Mouse (Mus musculus) intestine, embryonic 16.5 days (tissue): ENCODE results near the gene Adk. TPM values are rescaled to one million over a fixed set of nuclear protein-coding genes. Genes with fewer than 3 reads are reported as not detected.

ENCODE experiments used
- ATAC-seq: fragments of 200-750 bp; cut with Nextera tagmentation; 2 replicates; pipeline ENCODE4 v1.8.0; 2017; ENCODE audit warnings: moderate TSS enrichment, moderate library complexity
- H3K27ac ChIP-seq: fragments of 300-500 bp; sonication (generic); 2 replicates; pipeline ENCODE4 v1.5.1; 2014; ENCODE audit warnings: mild to moderate bottlenecking, low read length
- H3K27me3 ChIP-seq: fragments of 300-500 bp; sonication (generic); replicated peaks from 2 replicates; pipeline ENCODE4 v1.6.1; 2014; ENCODE audit warnings: low read length, control low read depth, mixed read lengths; ENCODE audit not compliant: control insufficient read depth, insufficient read depth
- H3K36me3 ChIP-seq: fragments of 300-500 bp; sonication (generic); 2 replicates; pipeline ENCODE4 v1.6.1; 2014; ENCODE audit warnings: low read length, control low read depth; ENCODE audit not compliant: control insufficient read depth, insufficient read depth
- H3K4me1 ChIP-seq: fragments of 300-500 bp; sonication (generic); 2 replicates; pipeline ENCODE4 v1.6.1; 2014; ENCODE audit warnings: low read length, control low read depth, mixed read lengths; ENCODE audit not compliant: control insufficient read depth, insufficient read depth
- H3K4me2 ChIP-seq: fragments of 300-500 bp; sonication (generic); 2 replicates; pipeline ENCODE4 v1.6.1; 2014; ENCODE audit warnings: low read depth, low read length, control low read depth
- H3K4me3 ChIP-seq: fragments of 300-500 bp; sonication (generic); 2 replicates; pipeline ENCODE4 v1.5.1; 2014; ENCODE audit warnings: mild to moderate bottlenecking, low read length
- H3K9ac ChIP-seq: fragments of 300-500 bp; sonication (generic); 2 replicates; pipeline ENCODE4 v1.6.1; 2014; ENCODE audit warnings: low read depth, low read length
- H3K9me3 ChIP-seq: fragments of 300-500 bp; sonication (generic); 2 replicates; pipeline ENCODE4 v1.6.1; 2016; ENCODE audit warnings: low read length, control low read depth; ENCODE audit not compliant: control insufficient read depth
- WGBS: fragments of 180-500 bp; shearing (Covaris S2); extraction: QIAGEN DNeasy Blood & Tissue Kit; methylation state at CpG from one replicate; pipeline ENCODE4 v1.1.7; 2014; 5-methylcytosine and 5-hydroxymethylcytosine counted together
- polyA plus RNA-seq: library from polyadenylated mRNA; unstranded; fragments of >200 nt; fragmentation: Nextera tagmentation; extraction: Ambion mirVana; gene quantifications from 2 replicates; pipeline ENCODE4 v1.2.1, GENCODE M21; 2015

Adk gene
- polyA plus RNA-seq, 1 experiment from 2014 or later = 244 TPM

DNA sequence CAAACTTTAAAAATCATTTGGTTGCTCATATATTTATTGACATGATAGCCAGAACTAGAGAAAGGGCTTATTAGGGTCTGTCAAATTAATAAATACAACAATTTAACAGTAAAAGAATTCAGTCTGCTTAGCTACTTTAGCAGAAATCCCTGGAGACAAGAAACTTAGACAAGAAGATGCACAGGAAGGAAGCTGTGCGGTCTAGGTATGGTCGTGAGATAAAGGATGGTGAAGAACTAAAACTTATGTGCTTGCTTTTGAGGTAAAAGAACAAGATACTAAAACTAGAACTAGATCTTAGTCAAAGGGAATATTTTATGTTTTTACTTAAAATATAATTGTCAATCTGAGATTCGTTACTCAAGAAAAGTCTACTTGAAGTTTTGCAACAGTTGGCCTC lies 17.6 kb upstream of the Adk start:
- Histone ChIP-seq H3K27ac (no peak overlapping the region), H3K9me3 (no peaks in the 10 kb centered on the region), H3K4me2 (no peak overlapping the region), H3K4me1 (no peaks in the 10 kb centered on the region), H3K27me3 (no peaks in the 10 kb centered on the region), H3K9ac (no peak overlapping the region), H3K4me3 (no peak overlapping the region), H3K36me3 (peaks cover 8% of the 10 kb centered on the region; the same call in 1 of the 2 replicates)
- WGBS = 89% methylated on average over 3 of the region's 3 CpGs
- no peak for ATAC-seq

DNA sequence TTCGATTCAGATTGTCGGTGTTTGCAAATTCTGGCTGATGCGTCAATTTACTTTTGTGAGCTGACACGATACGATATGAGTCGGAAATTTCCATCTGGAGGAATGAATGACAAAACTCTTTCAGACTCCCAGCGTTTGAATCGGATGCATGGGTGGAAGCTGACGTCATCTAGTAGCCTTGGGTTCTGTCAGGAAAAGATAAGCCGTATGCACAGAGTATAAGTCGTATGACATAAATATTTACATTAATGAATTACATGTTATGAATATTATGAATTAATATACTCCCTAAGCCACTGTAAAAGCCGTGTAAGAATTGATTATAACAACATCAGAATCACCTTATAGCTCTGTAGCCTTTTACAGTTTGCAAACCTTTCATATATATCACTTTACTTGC lies 13.3 kb upstream of the Adk start:
- Histone ChIP-seq H3K4me1 (no peaks in the 10 kb centered on the region), H3K4me3 (no peak overlapping the region), H3K27me3 (no peaks in the 10 kb centered on the region), H3K4me2 (no peak overlapping the region), H3K9ac (no peak overlapping the region), H3K36me3 (peaks cover 2% of the 10 kb centered on the region; the same call in 1 of the 2 replicates), H3K27ac (no peak overlapping the region), H3K9me3 (no peaks in the 10 kb centered on the region)
- 67% methylated on average over 12 of the region's 12 CpGs for WGBS
- ATAC-seq = no peak

DNA sequence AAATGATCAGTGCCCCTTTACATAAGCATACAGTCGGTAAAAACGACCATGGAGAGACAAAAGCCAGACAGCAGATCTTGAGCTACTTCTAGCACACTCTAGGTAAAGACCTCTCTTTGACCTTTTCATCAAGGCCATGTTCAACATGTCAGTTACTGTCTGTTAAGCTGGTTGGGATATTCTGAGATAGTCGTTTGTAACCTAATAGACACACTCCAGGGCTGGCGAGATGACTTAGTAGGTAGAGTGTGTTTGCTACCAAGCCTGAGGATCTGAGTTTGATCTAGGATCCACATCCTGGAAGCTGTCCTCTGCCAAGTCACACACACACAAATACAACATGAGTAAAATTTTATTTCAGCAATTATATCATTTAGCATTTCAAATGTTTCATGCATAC lies 12.8 kb upstream of the Adk start:
- WGBS = 63% methylated on average over 4 of the region's 4 CpGs
- H3K9ac ChIP-seq = no peak overlapping the region
- no peaks in the 10 kb centered on the region for H3K27me3 ChIP-seq
- no peak overlapping the region for H3K27ac ChIP-seq
- no peaks in the 10 kb centered on the region for H3K9me3 ChIP-seq
- no peak for ATAC-seq
- no peaks in the 10 kb centered on the region for H3K4me1 ChIP-seq
- H3K4me2 ChIP-seq = no peak overlapping the region
- H3K4me3 ChIP-seq = no peak overlapping the region
- H3K36me3 ChIP-seq = peaks cover 2% of the 10 kb centered on the region; the same call in 1 of the 2 replicates

DNA sequence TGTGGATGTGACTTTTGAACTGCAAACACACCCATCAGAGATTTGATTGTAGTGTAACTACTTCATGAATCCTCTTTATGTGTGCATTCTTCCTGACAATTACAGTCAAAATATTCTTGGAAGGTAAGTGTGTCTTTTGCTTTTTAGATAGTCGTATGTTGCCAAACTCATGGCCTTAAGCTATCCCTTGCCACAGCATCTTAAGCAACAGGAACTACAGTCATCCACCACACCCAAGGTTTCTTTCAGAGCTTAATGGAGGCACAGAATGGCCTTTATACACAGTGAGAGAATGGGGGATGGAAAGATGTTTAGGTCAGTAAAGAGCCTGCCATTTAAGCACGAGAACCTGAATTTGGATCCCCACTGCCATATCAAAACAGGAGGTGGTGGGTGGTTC lies 4.5 kb upstream of the Adk start:
- H3K4me3 ChIP-seq = no peak overlapping the region
- no peak overlapping the region for H3K27ac ChIP-seq
- H3K36me3 ChIP-seq = no peaks in the 10 kb centered on the region
- H3K4me1 ChIP-seq = no peaks in the 10 kb centered on the region
- WGBS = 83% methylated on average over 2 of the region's 2 CpGs
- no peak overlapping the region for H3K4me2 ChIP-seq
- H3K9ac ChIP-seq = no peak overlapping the region
- H3K27me3 ChIP-seq = no peaks in the 10 kb centered on the region
- no peak for ATAC-seq
- 0 out of 2 replicates have a peak, but pooled peaks cover 2% of the 10 kb centered on the region for H3K9me3 ChIP-seq

DNA sequence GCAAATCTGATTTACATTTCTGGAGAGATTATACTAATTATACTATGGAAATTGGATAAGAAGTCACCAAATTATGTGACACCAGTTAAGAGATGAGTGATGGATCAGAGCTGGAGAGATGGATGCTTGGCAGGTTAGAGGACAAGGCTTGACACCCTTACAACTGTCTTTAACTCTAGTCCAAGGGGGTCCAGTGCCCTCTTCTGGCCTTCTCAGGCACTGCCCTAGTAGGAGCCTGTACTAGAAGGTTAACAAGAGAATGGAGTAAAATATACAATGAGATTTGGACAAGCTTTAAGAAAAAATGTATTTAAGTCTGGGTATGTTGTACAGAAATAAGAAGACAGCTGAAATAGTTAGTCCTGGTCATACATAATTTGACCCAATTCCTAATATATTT lies 3.5 kb upstream of the Adk start:
- Histone ChIP-seq H3K27me3 (no peaks in the 10 kb centered on the region), H3K4me1 (no peaks in the 10 kb centered on the region), H3K36me3 (no peaks in the 10 kb centered on the region), H3K27ac (no peak overlapping the region), H3K4me2 (no peak overlapping the region), H3K9me3 (0 out of 2 replicates have a peak, but pooled peaks cover 2% of the 10 kb centered on the region), H3K9ac (no peak overlapping the region), H3K4me3 (no peak overlapping the region)
- ATAC-seq = no peak

DNA sequence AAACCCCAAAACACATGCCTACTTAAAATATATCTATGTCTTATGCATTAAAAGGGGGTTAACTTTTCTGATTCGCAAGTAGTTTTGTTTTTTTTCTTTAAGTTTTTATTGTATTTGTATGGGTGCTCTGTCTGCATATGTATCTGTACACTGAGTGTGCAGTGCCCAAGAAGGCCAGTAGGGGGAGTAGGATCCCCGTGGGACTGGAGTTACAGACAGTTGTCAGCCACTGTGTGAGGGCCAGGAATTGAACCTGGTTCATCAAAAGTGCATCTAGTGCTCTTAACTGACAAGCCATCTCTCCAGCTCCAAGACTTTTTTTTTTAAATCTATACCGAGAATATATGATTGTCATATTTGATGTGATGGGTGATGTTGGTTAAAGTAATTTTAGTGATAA lies 1.6 kb upstream of the Adk start:
- Histone ChIP-seq H3K4me1 (peaks cover 5% of the 10 kb centered on the region; the same call in 1 of the 2 replicates), H3K36me3 (no peaks in the 10 kb centered on the region), H3K9me3 (0 out of 2 replicates have a peak, but pooled peaks cover 2% of the 10 kb centered on the region), H3K27me3 (no peaks in the 10 kb centered on the region), H3K9ac (no peak overlapping the region), H3K4me2 (peak overlapping the region; percentile 89; the same call in 1 of the 2 replicates), H3K4me3 (no peak overlapping the region), H3K27ac (no peak overlapping the region)
- WGBS = 73% methylated on average over 3 of the region's 3 CpGs
- ATAC-seq = no peak

DNA sequence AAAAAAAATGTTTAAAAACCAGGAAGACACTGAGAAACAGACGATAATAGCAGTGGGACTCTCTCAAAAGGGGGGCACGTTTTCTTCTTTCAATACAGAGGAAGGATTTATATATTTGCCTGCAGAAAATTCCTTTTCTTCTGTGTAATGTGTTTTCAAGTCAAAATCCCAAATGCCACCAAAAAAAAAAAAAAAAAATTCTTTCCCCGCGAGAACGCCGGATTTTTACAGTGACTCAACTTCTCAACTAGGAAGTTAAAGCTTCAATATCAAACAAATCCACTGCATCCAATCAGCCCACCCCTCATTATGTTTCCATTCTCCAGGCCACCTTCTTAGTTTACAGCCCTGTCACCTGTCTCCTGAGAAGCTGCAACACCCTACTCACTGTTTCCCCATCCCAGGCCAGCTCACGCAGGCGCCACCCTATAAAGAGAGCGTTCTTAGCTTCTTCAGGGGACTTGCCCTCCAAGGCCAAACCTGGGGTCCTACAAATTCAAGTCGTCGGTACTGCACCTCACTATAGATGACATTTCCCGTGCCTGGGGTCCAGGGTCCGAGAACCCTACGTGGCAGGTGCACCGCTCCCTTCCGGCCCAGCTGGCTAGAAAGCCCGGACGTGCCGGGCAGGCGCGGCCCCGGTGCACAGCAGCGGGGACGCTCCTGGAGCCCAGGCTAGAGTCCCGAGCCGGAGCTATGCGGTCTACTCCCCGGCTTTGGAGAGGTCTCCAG lies 828 bp upstream of the Adk start:
- Histone ChIP-seq H3K9ac (peak overlapping the region; percentile 90), H3K36me3 (no peaks in the 10 kb centered on the region), H3K4me1 (peaks cover 5% of the 10 kb centered on the region; the same call in 1 of the 2 replicates), H3K9me3 (0 out of 2 replicates have a peak, but pooled peaks cover 2% of the 10 kb centered on the region), H3K27me3 (no peaks in the 10 kb centered on the region), H3K27ac (peak overlapping the region; percentile 95), H3K4me3 (peak overlapping the region; percentile 90), H3K4me2 (peak overlapping the region; percentile 89)
- 6% methylated on average over 28 of the region's 28 CpGs for WGBS
- ATAC-seq = peak; percentile 17

DNA sequence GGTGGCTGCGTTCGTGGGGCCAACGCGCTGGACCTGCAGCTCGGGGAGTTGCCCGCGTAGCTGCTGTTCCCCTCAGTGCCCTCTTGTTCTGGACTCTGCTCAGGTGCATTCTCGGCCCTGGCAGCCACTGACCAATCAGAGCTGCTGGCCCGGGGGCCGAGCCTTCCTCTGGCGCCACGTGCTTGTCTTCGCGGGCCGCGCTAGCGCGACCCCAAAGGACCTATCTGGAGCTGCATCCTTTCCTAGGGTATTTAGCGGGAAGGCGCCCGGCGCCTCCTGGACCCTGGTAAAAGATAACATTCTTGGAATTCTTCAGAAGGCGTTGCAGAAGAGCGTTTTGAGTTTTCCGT lies 382 bp downstream of the Adk start:
- H3K9me3 ChIP-seq = 0 out of 2 replicates have a peak, but pooled peaks cover 2% of the 10 kb centered on the region
- peak overlapping the region; percentile 94 for H3K27ac ChIP-seq
- no peaks in the 10 kb centered on the region for H3K27me3 ChIP-seq
- peak overlapping the region; percentile 90 for H3K9ac ChIP-seq
- peaks cover 5% of the 10 kb centered on the region; the same call in 1 of the 2 replicates for H3K4me1 ChIP-seq
- peak overlapping the region; percentile 90 for H3K4me3 ChIP-seq
- H3K4me2 ChIP-seq = peak overlapping the region; percentile 89
- no peaks in the 10 kb centered on the region for H3K36me3 ChIP-seq
- 0% methylated on average over 25 of the region's 25 CpGs for WGBS
- peak; percentile 83 for ATAC-seq

DNA sequence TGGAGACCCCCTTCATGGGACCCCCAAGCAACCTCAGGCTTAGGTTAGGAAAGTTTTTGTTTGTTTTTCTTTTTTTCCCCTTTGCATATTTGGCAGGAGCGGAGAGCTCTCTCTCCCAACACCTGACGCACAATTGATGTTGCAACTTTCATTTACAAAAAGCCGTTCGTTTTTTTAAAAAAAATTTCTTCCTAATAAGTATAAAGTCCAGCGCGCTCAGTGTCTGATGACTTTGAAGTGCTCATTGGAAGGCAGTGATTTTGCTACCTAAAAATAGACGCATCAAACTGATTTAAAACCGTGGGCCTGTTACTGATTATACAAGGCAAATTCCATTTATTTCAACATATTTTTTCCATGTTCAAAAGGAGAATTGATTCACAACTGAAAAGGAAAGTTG lies 777 bp downstream of the Adk start:
- no peak for ATAC-seq
- Histone ChIP-seq H3K27ac (peak overlapping the region; percentile 94), H3K36me3 (no peaks in the 10 kb centered on the region), H3K9ac (peak overlapping the region; percentile 90), H3K9me3 (0 out of 2 replicates have a peak, but pooled peaks cover 2% of the 10 kb centered on the region), H3K4me1 (peaks cover 5% of the 10 kb centered on the region; the same call in 1 of the 2 replicates), H3K27me3 (no peaks in the 10 kb centered on the region), H3K4me3 (peak overlapping the region; percentile 90), H3K4me2 (peak overlapping the region; percentile 89)
- 7% methylated on average over 8 of the region's 8 CpGs for WGBS
